Mouse (Mus musculus) thymus, adult 2 months (tissue): Measurements from ENCODE around the gene Klhl30. TPM values are rescaled to one million over a fixed set of nuclear protein-coding genes. Genes with fewer than 3 reads are reported as not detected.
A peak's percentile ranks its signal among the peaks of the same experiment; 100 is the strongest.

ENCODE experiments used
- DNase-seq: peaks from one replicate; pipeline ENCODE4 v3.0.0; 2021
- H3K27ac ChIP-seq: fragments of 200-500 bp; 2 replicates; pipeline ENCODE4 v1.5.1; 2012; ENCODE audit warnings: low read length, control low read depth; ENCODE audit not compliant: control insufficient read depth, insufficient read depth
- H3K27me3 ChIP-seq: fragments of 200-500 bp; 2 replicates; pipeline ENCODE4 v1.6.1; 2012; ENCODE audit warnings: mild to moderate bottlenecking, low read length, moderate library complexity, mixed read lengths; ENCODE audit not compliant: control insufficient read depth, insufficient read depth
- H3K36me3 ChIP-seq: fragments of 200-500 bp; 2 replicates; pipeline ENCODE4 v1.6.1; 2012; ENCODE audit warnings: mild to moderate bottlenecking, low read length, moderate library complexity; ENCODE audit not compliant: control insufficient read depth, insufficient read depth
- H3K4me1 ChIP-seq: fragments of 200-500 bp; replicated peaks from 2 replicates; pipeline ENCODE4 v1.6.1; 2012; ENCODE audit warnings: low read length; ENCODE audit not compliant: control insufficient read depth, insufficient read depth
- H3K4me3 ChIP-seq: fragments of 200-500 bp; 2 replicates; pipeline ENCODE4 v1.5.1; 2012; ENCODE audit warnings: mild to moderate bottlenecking, low read length, control low read depth, moderate library complexity; ENCODE audit not compliant: control insufficient read depth, insufficient read depth
- CTCF ChIP-seq: fragments of 200-500 bp; IDR thresholded peaks from 2 replicates; pipeline ENCODE4 v1.5.1; 2012; ENCODE audit warnings: mild to moderate bottlenecking, control low read depth, low read length, moderate library complexity, borderline replicate concordance; ENCODE audit not compliant: control insufficient read depth, poor library complexity, insufficient read depth; ENCODE audit errors: extremely low read depth
- POLR2A ChIP-seq: fragments of 200-500 bp; IDR thresholded peaks from 2 replicates; pipeline ENCODE4 v1.6.1; 2012; ENCODE audit warnings: mild to moderate bottlenecking, low read length, control low read depth, moderate library complexity; ENCODE audit not compliant: control insufficient read depth, poor library complexity, insufficient read depth; ENCODE audit errors: extremely low read depth
- WGBS: fragments of 180-500 bp; shearing (Covaris S2); methylation state at CpG from one replicate; pipeline ENCODE4 v1.1.7; 2018; 5-methylcytosine and 5-hydroxymethylcytosine counted together
- polyA plus RNA-seq: library from polyadenylated mRNA; depleted of rRNA; stranded (reverse); fragments of >200 nt; gene quantifications from 2 replicates; pipeline ENCODE4 v1.2.3, GENCODE M21; 2012

The Klhl30 gene
- polyA plus RNA-seq, 1 experiment, result 4.0 TPM

DNA sequence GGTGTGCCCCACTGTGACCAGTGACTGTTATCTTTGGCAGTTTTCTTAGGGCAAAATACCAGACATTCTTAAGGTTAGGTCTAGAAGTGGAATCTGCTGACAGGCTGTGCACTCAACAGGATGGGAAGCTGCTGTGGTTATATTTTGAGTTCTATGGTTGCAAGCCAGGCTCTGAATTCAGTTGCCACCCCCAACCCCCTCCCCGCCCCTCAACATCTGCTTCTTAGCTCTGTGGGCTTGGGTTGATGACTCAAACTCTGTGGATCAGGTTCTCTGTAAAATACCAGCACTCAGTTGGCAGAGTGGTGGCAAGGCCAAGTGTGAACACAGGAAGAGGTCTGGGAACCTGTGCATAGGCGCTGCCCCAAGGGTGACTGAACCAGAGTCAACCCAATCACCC is 1.5 kb downstream of the Klhl30 start:
- H3K36me3 ChIP-seq, result no peaks in the 10 kb centered on the region
- H3K27me3 ChIP-seq, result no peaks in the 10 kb centered on the region
- H3K4me3 ChIP-seq, result no peak overlapping the region
- no peak for DNase-seq
- 15% methylated on average over 2 of the region's 2 CpGs for WGBS
- TF ChIP-seq CTCF, result no peak
- no peak for TF ChIP-seq POLR2A
- no peak overlapping the region for H3K27ac ChIP-seq
- peaks cover 17% of the 10 kb centered on the region for H3K4me1 ChIP-seq

DNA sequence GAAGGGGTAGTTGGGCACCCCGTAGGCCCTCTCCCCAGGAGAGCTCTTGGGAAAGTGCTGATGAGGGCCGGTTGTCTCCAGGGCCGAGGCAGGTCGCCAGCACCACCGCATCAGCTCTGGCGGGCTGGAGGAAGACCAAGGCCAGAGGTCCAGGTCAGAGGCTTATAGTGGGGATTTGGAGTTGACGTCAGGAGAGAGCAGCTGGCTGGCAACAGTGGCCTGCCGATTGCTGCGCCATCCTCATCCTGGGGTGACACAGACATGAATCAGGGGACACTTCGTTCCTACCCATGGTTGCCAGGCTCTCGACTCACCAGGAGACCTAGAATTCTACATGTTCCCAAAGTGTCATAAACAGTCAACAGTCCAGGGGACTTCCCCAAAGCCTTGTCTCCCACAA is 5.3 kb downstream of the Klhl30 start:
- Histone ChIP-seq H3K4me1 (peaks cover 8% of the 10 kb centered on the region), H3K36me3 (no peaks in the 10 kb centered on the region), H3K27ac (no peak overlapping the region), H3K27me3 (no peaks in the 10 kb centered on the region), H3K4me3 (no peak overlapping the region)
- 90% methylated on average over 11 of the region's 11 CpGs for WGBS
- TF ChIP-seq POLR2A (no peak), CTCF (no peak)
- DNase-seq, result no peak

DNA sequence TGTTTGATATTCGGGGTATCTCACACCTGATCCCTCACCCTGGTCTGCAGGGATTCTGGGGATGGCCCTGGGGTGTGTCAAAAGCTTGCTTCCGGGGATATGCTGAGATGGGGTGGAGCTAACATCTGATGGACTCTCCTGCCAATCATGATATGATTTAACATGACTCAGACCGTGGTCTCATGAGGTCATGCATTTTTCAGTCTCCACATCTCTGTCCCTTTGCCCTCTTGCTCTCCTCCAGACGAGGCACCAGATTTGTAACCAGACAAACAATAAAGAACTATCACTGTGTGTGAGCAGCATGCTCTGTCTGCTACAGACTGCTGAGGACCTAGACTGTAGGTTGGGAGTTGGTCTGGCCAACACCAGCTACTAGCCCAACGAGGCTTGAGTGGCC is 11.3 kb downstream of the Klhl30 start:
- H3K27ac ChIP-seq, result no peak overlapping the region
- H3K4me1 ChIP-seq, result peaks cover 10% of the 10 kb centered on the region
- H3K4me3 ChIP-seq, result no peak overlapping the region
- no peak for DNase-seq
- H3K27me3 ChIP-seq, result no peaks in the 10 kb centered on the region
- no peaks in the 10 kb centered on the region for H3K36me3 ChIP-seq
- no peak for TF ChIP-seq POLR2A
- no peak for TF ChIP-seq CTCF
- 90% methylated on average over 5 of the region's 5 CpGs for WGBS

DNA sequence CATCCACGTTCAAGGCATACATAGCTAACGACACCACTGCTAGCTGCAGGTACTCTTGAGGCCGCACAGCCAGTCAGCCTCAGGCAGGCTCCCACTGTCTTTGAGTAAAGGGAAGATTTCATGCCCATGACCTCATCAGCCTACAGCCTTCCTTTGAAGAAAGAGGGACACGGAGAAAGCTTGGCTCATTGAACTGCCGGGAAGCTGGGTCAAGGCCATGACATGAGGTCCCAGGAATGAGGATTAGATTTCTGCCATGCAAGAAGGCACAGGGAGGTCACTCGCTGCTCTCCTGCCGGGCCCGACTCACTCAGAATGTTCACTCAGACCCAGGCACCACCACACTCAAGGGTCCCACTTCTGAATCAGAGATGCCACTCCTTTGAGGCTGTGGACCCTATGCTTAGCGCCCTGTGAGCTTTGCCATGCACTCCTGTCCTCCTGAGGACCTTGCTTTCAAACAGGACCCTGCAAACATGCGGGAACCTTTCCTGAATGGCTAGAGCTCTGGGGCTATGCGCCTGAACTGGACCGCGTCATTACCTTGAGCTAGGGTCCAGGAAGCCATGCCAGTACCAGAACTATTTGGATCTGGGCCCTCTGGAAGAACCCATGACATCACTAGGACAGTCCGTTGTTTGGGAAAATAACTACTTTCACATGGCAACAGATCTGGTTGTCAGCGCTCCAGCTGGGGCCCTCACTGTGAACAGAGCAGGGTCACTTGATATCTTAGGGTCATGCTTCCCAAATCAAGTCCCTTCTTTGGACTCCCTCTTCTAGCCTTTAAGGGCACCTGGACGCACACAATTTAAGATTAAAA is 14.2 kb downstream of the Klhl30 start:
- WGBS, result 97% methylated on average over 16 of the region's 16 CpGs
- Histone ChIP-seq H3K36me3 (no peaks in the 10 kb centered on the region), H3K4me1 (peaks cover 10% of the 10 kb centered on the region), H3K27me3 (no peaks in the 10 kb centered on the region), H3K4me3 (no peak overlapping the region), H3K27ac (no peak overlapping the region)
- no peak for DNase-seq
- TF ChIP-seq CTCF (no peak), POLR2A (no peak)

DNA sequence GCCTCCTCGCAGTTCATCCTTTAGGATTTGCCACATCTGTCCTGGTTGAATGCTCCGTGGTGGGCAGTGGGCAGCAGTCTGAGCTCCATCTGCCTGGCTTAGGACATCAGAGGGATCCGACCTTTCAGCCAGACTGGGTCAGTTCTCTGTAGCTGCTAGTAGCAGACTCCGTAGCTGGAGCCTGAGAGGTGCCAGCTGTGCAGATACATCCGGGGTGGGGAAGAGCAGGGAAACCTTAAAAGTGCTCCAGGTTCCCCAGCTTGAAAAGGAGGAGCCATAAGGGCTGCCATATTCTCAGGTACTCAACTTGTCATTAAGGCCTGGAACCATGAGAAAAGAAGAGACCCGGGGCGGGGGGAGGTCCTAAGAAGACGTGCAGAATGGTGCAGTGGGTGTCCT is 15.0 kb downstream of the Klhl30 start:
- Histone ChIP-seq H3K27ac (no peak overlapping the region), H3K36me3 (no peaks in the 10 kb centered on the region; the same call in 1 of the 2 replicates), H3K4me1 (peaks cover 10% of the 10 kb centered on the region), H3K27me3 (no peaks in the 10 kb centered on the region), H3K4me3 (no peak overlapping the region)
- no peak for DNase-seq
- TF ChIP-seq CTCF (no peak), POLR2A (no peak)
- 51% methylated on average over 8 of the region's 8 CpGs for WGBS

DNA sequence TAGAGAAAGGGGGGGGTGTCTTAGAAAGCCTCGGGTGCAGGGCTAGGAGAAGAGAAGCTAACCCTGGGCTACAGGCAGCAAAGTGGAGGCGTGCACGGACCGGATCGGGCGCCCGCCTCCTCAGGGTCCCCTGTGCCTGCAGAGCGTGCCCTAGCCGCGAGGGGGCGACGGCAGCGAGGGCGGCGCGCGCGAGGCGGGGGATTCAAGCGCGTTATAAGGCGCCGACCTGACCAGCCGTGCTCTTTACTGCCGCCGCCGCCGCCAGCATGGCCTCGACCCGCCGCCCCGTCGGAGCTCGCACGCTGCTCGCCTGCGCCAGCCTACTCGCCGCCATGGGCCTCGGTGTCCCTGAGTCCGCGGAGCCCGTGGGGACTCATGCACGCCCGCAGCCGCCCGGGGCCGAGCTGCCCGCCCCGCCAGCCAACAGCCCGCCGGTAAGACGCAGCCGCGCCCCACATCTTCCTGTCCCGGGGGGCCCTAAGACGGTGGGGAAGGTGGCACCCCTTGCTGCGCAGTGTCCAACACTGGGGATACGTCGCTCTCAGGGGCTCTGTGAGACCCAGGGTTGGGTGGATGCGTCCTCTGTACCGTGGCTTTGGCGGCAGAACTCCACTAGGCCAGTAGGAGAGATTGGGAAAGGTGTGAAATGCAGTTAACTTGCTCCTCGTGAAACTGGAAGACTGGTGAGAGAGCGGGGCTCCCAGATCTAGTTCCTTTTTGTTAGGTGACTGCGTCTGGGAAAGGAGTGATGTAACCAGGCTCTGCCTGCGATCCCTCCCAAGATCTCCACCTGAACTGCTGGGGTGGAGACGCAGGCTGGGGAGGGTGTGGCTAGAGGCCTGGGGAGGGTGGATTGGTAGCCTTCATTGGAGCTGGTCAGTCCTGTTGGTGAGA is 15.6 kb downstream of the Klhl30 start, which contains the start of gene Erfe:
Erfe (plus strand) TSS at position 216 of the 894 bp plus-strand sequence.
- Histone ChIP-seq H3K4me1 (peaks cover 10% of the 10 kb centered on the region), H3K27me3 (no peaks in the 10 kb centered on the region), H3K4me3 (peak within 1 kb of the TSS; percentile 46), H3K27ac (no peak within 1 kb of the TSS), H3K36me3 (peaks cover 5% of the 10 kb centered on the region)
- TF ChIP-seq POLR2A, result no peak
- TF ChIP-seq CTCF, result peak; percentile 90
- WGBS, result 6% methylated on average over 51 of the region's 68 CpGs
- peak; percentile 84 for DNase-seq

DNA sequence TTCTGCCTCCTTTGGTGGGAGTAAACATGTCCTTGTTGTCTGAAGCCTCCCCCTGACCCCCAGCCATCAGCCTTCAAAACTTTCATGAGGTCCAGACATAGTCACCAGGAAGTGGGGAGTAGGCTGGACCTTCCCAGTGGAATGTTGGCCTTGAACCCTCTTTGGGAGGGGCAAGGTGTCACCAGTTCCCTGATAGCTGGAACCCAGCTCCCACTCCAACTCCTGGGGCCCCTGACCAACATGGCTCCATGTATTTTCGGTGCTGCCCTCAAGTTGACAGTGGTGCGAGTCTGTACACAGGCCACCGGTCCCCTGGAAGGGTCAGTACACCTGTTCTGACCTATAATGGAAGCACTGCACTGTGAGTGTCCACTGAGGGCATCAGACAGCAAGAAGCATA is 16.5 kb downstream of the Klhl30 start:
- DNase-seq, result no peak
- no peak overlapping the region for H3K27ac ChIP-seq
- peaks cover 10% of the 10 kb centered on the region for H3K36me3 ChIP-seq
- H3K4me1 ChIP-seq, result peaks cover 10% of the 10 kb centered on the region
- TF ChIP-seq CTCF (no peak), POLR2A (no peak)
- no peaks in the 10 kb centered on the region for H3K27me3 ChIP-seq
- no peak overlapping the region for H3K4me3 ChIP-seq
- 98% methylated on average over 3 of the region's 3 CpGs for WGBS
